Mouse (Mus musculus) kidney, postnatal 36 days (tissue): ENCODE results near the gene Gm42688.
A peak's percentile ranks its signal among the peaks of the same experiment; 100 is the strongest.

ENCODE experiments used
- DNase-seq, 2 experiments: peaks; one replicate each; pipeline ENCODE4 v3.0.0; 2021 to 2022; ENCODE audit warnings: mixed read lengths in 2 of 2

Gm42688 gene

GRCm38 (mm10) chr6:83086121-83087035 is 15.0 kb upstream of the Gm42688 start, which contains the start of gene Lbx2:
Gene Lbx2 (plus strand): TSS chr6:83086367.
- DNase-seq: peak in 1 of 2 experiments; percentile 25

DNA sequence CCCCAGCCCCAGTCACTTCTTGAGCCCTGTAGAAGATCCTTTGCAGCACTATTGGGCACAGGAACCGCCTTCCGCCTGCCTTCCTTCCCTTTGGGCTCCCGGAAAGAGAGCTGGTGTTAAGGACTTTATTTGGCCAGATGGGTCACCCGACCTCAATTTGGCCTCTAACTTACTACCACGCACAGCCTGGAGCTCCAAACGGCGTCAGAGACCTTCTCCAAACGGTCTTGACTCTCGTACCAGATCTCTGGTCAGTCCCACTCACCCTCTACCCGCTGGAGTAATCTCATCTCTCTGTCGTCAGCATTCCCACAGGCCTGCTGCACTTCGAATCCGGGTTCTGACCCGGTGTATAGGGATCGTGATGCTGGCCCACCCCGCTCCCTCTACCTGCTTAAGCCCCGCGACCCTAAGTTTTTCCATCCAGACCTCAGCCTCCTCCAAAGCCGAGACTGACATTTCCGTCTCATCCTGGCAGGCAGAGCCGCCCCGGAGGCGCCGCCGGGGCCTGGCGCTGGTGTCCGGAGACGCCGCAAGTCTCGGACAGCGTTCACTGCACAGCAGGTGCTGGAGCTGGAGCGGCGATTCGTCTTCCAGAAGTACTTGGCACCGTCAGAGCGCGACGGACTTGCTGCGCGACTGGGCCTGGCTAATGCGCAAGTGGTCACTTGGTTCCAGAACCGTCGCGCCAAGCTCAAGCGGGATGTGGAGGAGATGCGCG is 14.1 kb upstream of the Gm42688 start:
- DNase-seq: peak; percentile 47 to 68

- DNase-seq: no peak
These were observed 13.5 kb upstream of the Gm42688 start for GRCm38 (mm10) chr6:83087926-83088260.

GRCm38 (mm10) chr6:83092416-83093127 is 8.8 kb upstream of the Gm42688 start:
- peak; percentile 35 to 71 for DNase-seq

- no peak for DNase-seq
These were observed 5.4 kb upstream of the Gm42688 start for GRCm38 (mm10) chr6:83095968-83096367.

DNA sequence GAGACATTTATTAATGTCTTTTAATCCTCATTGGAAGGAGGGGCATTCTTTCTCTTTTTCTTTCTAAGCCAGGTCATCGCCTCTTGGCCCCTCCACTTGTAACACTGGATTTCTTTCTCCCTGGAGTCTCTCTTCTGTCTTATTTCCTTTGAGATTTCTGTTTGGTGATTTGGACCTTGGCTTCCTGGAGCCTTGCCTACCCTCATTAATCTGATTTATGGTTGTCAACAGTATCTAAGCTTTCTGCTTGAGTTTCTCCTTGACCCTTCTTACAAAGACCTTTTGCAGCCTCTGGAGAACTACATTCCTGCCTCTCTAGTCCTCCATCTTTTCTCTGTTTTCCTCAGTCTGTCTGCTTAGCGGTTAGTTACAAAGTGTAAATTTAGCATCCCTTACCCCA is 3.0 kb upstream of the Gm42688 start:
- DNase-seq: peak; percentile 62 to 81

DNA sequence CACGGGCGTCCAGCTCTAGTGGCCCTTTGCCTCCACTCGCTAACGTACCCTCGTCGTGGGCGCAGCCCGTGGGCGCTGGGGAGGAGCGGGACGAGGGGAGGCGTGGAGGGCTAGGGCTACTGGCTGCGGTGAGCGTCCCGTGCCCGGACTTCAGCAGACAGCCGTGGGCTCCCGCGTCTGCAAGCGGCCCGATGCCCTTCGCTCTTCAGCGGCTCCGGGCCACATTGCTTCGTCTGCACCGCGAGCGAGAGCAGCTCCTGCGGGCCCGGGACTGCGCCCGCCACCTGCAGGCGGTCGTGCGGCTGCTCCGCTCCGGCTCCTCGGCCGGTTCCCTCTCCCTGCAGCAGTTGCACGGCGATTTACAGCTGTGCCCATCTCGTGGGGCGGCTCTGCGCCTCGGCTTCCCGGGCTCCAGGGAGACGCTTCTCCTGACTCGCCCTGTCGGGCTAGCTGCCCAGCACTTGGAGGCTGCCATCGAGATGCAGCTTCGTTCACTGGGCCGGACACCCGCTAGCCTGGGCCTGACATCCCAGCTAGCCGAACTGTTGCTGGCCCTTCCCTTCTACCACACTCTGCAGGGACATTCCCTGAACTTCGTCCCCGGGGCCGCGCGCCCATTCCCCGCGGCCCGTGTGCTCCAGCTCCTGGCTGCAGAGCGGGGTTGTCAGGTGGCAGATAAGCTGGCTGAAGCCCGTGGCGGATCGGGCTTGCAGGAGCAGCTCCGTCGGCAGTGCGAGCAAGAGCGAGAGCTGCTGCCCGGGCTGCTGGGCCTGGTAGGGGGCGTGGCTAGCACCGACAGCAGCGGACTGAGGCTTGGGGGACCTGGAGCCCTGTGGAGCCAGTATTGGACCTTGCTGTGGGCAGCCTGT is 505 bp downstream of the Gm42688 start:
- DNase-seq: peak; percentile 63 to 78

DNA sequence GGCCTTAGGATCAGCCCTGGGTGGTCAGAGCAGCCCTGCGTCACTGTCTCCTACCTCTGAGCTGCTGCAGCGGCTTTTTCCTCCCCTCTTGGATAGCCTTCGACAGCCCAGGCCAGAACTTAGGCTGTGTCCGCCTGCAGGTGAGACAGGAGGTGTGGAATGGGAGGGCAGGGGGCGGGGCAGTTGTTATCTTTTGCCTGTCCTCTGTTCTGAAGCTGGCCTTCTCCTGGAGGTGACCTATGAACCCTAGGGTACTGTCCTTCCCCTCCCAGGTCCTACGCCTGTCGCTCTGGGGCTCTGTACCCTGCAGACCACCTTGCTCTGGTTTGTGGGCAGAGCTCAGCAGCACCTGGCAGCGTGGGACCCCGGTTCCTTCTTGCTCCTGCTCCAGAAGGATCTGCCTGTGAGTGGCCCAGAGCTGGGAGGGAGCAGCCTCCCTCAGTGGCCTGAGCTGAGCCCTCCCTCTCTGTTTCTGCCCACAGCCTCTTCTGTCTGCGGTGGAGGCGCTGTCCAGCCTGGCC is 1.8 kb downstream of the Gm42688 start:
- no peak for DNase-seq

DNA sequence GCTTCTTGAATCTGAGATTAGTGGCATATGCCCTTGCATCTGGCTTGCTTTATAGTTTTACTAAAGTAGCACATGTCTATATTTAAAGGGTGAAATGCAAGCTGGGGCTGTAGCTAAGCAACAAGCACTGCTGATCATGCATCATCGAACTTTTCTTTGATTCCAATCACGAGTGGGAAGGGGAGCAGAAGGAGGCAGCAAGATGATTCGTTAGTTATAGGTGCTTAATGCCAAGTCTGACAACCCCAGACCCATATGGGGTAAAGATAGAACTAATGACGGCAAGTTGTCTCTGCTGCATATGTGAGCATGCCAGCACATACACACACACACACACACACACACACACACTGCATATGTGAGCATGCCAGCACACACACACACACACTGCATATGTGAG is 2.7 kb downstream of the Gm42688 start:
- no peak for DNase-seq

DNA sequence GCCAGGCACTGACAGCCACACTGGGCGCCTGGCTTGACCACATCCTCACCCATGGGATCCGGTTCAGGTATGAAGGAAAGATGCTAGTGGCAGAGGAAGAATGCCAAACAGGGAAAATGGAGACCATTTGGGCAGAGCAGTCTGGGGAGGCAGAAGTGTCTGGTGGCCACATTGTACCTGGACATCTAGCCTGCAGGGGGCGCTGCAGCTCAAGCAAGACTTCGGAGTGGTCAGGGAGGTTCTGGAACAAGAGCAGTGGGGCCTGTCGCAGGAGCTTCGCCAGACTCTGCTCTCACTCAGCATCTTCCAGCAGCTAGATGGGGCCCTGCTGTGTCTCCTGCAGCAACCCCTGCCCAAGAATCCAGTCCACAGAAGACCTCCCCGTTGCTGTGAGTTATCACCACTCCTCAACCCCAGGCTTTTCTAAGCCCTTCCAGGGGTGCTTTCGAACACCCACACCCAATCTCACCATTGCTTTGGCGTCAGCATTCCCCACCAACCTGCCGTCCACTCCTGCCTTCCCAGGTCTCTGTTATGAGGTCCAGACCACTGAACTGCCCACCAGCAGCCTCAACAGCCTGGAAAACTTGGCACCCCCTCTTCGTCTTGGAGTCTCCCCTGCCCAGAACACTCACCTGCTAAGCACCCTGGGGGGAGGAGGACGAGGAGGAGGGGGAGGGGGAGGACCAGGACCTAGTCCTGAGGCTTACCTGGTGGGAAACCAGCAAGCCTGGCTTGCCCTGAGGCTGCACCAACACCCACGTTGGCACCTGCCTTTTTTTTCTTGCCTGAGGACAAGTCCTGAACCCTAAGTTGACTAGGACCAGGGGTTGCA is 6.4 kb downstream of the Gm42688 start:
- peak; percentile 81 to 94 for DNase-seq

DNA sequence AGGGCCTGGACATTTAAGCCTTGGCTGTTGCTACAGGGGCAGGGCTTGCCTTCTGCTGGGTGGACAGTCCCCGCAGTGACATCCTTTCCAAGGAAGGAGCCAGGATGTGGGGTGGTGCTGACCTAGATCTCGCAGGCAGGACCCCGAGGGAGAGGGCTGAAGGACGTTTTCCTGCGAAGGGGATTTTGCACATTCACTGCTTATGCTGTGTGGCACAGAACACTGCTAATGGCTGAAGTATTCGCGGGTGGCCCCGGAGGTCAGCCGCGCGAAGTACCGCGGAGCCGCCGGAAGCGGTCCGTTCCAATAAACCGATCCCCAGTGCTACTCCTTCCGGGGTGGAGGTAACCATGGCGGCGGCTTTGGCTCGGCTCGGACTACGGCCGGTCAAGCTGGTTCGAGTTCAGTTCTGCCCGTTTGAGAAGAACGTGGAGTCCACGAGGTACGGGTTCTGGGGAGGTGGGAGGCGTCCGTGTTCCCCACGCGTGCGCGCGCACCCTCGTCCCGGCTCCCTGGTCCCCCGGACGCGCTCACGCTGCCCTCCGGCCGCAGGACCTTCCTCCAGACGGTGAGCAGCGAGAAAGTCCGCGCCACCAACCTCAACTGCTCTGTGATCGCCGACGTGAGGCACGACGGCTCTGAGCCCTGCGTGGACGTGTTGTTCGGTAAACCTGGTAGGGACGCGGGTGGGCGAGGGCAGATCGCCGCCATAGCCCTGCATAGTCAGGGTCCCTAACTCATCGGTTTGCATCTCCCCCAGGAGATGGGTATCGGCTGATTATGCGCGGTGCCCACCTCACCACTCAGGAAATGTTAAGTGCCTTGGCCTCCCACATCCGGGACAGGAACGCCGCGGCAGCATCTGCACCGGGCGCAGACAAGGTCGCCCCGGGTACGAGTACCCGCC is 7.6 kb downstream of the Gm42688 start, which contains the start of gene Mrpl53:
Gene Mrpl53, plus strand, starts transcription at position 279 of the 907 bp plus-strand sequence.
- peak; percentile 83 to 90 for DNase-seq

DNA sequence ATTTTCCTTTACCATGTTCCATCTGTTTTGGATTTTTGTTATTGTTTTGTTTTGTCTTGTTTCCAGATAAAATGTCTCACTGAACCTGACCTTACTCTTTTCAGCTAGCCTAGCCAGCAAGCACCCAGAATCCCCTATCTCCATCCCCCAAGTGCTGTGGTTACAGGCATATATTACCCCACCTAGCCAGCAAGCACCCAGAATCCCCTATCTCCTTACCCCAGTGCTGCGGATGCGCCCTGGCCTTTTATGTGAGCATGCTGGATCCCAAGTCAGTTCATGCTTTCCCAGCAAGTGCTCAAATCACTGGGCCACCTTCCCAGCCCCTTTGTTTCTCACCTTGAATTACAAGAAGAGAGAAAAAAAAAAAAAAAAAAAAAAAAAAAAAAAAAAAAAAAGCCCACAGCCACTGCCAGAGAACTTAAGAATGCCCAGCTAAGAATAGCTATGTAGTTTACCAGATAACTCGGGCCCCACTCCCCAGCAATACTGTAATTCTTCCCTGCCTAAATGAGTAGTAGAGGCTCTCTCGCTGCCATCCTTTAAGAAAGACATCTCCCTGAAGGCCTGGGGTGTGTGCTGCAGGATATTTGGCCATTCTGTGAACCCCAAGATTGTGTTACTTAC is 10.2 kb downstream of the Gm42688 start:
- no peak for DNase-seq

GRCm38 (mm10) chr6:83115011-83115671 is 13.7 kb downstream of the Gm42688 start, which contains the start of gene Mogs:
Gene Mogs (plus strand): TSS chr6:83115496.
- DNase-seq: peak; percentile 95 to 98

- no peak for DNase-seq
These were observed 14.4 kb downstream of the Gm42688 start for GRCm38 (mm10) chr6:83115682-83116372.

DNA sequence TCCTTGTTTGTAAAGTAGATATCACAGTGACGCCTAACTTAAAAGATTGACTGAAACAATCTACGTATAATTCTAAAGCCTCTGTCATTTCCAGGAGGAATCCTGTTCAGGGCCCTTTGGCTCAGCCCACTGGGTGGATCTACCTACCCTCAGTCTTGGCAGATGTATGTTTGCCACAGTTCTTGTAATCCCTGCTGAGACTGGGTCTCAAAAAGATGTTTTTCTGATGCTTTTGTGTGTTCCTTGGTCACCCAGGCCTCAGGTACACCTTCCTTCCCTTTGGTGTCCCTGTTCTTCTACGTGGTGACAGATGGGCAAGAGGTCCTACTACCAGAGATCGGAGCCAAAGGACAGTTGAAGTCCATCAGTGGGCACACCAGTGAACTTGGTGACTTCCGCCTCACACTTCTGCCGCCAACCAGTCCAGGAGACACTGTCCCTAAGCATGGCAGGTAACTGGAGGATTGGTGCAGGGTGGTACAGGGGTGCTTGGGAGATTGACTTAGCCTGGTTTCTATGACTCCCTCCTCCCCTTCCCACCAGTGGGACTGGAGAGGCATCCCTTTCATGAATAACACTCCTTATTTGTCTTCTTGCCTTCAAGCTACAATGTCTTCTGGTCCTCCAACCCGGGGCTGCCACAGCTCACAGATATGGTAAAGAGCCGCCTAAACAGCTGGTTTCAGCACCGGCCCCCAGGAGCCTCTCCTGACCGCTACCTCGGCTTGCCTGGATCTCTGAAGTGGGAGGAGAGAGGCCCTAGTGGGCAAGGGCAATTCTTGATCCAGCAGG is 15.2 kb downstream of the Gm42688 start:
- no peak for DNase-seq

DNA sequence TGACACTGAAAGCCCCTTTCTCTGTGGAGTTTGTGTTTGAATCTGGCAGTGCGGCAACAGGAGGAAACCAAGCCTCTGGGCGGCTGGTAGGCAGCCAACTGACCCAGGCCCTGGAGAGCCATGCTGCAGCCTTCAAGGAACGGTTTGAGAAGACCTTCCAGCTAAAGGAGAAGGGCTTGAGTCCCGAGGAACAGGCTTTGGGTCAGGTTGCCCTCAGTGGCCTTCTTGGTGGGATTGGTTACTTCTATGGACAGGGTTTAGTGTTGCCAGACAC is 15.7 kb downstream of the Gm42688 start:
- no peak for DNase-seq

- no peak for DNase-seq
These were observed 16.2 kb downstream of the Gm42688 start for GRCm38 (mm10) chr6:83117616-83118015.
